Mouse (Mus musculus) thymus, postnatal 14 days (tissue): ENCODE results near the gene Fam114a2.
A peak's percentile ranks its signal among the peaks of the same experiment; 100 is the strongest.
"Not testable (repeated sequence)": the region's sequence is repeated elsewhere in the genome, so short reads cannot be mapped to it uniquely, and the experiment has no call there.

ENCODE experiments used
- DNase-seq: peaks from one replicate; pipeline ENCODE4 v3.0.0; 2021

Fam114a2 gene

DNA sequence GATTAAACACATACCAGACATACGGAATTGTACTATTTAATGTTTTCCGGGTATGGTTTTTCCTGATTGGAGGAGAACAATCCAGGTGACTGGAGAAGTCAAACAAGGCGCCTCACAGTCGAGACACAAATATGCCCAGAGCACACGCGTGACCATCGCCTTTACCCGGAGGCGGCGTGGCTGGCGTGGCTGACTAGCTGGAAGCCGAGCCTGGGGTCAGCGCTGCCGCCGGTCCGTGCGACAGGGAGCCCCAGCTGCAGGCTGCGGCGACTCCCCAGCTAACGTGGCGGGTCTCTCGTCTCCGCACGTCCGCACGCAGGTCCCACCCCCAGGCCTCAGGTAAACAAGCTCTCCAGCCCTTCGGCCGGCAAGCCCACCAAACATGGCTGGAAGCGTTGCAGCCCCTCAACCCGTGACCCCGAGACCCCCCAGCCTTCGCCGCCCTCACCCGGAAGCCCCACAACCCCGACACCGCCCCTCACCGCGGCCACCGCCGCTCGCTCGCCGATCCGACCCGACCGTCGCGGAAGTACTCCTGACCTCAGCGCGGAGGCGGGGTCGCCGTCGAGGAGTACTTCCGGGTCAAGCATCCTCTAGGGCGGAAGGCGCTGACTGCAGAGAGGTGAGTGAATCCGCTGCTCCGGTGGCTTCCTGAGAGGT lies at the start of gene Fam114a2, which contains the start of gene Mfap3:
Gene Fam114a2, minus strand, starts transcription at position 527 of the 660 bp plus-strand sequence.
Gene Mfap3, plus strand, starts transcription at position 574 of the 660 bp plus-strand sequence.
- DNase-seq: peak; percentile 98

DNA sequence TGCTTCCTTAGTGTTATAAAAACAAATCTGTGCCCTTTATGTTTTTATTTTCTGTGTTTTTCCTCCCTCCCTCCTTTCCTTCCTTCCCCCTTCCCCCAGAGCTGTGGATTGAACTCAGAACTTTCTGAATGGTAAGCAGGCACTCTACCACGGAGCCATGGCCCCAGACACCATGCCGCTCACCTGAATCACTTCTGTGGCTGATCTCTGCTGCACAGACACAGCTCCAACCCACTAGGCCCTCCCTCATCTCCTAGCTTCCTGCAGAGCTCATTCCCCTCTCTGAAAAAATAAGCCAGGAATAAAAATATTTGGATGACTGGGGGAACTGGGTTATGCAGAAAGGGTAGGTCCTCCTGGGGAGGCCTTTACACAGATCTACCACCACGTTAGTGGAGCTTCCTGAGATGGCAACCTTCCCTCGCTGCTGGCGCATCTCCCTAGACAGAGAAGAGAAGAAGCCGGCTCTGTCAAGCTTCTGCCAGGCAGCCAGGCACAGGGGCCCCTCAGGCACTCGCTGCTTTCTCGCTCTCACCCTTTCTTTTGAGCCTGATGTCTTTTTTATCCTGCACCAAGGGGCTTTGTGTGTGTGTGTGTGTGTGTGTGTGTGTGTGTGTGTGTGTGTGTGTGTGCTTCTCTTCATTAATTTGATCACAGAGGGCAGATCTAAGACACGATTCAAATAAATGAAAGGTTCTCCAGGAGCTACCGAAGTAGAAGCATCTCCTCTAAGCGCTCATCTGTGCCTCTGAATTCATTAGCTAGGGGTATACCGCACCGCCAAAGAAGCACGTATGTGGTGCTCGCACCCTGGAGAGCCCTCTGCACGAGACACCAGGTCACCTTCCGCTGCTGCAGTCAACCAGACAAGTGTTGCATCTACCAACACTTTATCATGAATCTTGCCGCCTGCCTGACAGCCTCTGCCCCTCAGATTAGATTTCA lies 47.9 kb upstream of the Fam114a2 start:
- DNase-seq: no peak

DNA sequence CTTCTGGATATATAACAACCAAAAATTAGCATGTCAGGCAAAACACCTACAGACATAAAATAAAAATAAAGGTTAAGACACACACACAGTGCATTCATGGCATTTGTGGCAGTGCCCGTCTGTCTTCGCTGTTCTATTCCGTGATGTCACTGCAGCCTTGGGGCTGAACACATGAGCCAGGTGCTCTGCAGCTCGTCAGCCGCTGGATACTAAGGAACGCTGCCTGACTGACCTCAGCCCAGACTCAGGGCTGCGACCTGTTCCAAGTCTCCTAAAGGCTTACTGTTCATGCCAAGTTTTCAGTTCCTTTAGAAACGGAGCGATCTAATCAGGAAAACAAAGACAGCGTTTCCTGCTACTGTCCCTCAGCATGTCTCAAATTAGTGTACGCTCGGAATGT lies 46.1 kb upstream of the Fam114a2 start:
- DNase-seq: no peak

DNA sequence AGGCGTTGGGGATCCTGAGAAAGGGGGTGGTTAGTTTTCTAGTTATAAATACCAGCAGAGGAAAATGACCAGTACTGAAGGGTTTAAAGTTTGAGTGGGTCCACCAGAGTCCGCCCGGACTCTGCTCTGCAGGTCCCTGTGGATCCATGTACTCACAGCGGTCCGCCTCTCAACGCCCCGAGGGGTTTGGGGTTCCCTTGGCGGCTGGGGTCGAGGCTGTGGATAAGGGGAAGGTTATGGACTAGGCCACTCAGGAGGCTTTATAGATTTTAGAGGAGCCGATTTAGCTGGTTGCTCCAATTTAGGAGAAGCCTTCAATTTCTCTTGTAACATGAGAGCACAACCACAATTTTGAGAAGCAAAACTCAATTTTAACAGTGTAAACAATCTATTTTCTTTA lies 39.5 kb upstream of the Fam114a2 start:
- DNase-seq: not testable (repeated sequence)

DNA sequence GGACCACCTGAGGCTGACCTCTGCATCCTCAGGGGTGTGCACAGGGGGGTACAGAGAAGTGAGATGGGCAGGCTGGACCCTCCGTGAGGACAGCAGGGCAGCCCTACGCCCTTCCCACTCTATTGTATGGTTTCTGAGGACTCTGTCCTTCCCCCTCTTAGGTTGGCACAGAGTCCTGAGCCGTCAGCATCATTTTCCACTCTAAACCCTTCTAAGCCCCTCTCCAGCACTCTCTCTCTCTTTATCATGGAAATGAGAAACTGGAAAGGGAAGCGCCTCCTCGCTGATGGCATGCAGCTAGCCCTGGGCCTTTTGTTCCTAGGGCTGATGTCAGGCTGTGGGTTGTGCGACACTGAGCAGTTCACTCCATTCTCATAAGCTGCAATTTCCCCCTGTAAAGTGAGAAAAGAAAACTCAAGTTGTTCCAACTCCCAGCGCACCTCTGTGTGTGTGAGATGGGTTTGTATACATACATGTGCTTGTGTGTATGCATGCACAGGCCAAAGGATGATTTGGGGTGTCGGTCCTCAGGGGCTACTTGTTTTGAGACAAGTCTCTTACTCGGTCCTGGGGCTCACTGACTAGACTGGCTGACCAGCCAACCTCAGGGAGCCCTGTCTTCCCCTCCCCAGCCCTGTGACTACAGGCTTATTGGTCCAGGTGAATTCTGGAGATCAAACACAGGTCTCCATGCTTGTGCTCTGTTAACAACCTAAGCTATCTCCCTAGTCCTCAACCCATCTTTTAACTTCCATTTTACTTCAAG lies 34.8 kb upstream of the Fam114a2 start:
- DNase-seq: no peak

DNA sequence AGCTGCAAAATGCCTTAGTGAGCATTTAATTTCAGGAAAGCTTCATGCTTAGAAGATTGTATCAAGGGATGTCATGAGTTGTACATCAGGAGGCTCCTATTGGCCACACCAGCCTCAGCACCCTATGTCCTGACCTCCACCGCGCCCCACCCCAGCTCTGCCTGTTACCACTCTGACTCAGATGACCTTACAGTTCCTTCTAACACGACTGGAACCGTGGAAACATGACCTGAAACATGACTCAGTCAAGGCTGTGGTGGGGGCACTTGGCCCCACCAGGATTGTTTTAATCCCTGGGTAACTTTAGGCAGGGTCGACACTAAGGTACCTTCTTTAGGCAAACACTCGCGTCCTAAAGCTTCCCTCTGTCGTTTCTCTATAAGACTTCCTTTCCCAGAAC lies 32.6 kb upstream of the Fam114a2 start:
- no peak for DNase-seq

DNA sequence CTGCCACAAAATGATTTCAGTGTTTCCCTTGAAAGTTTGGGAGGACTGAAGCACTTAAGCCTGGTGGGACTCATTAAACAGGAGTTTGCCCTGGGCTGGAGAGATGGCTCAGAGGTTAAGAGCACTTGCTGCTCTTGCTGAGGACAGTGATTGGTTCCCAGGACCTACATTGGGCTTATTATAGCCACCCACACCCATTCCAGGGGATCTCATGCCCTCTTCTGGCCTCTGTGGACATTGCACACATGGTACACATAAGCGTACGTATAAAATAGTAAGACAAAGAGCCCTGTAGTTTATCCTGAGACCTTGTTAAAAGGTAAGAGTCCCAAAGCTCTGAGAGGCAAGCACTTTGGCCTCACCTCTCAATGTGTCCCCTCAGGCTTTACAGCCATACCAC lies 31.8 kb upstream of the Fam114a2 start:
- DNase-seq: peak; percentile 9

DNA sequence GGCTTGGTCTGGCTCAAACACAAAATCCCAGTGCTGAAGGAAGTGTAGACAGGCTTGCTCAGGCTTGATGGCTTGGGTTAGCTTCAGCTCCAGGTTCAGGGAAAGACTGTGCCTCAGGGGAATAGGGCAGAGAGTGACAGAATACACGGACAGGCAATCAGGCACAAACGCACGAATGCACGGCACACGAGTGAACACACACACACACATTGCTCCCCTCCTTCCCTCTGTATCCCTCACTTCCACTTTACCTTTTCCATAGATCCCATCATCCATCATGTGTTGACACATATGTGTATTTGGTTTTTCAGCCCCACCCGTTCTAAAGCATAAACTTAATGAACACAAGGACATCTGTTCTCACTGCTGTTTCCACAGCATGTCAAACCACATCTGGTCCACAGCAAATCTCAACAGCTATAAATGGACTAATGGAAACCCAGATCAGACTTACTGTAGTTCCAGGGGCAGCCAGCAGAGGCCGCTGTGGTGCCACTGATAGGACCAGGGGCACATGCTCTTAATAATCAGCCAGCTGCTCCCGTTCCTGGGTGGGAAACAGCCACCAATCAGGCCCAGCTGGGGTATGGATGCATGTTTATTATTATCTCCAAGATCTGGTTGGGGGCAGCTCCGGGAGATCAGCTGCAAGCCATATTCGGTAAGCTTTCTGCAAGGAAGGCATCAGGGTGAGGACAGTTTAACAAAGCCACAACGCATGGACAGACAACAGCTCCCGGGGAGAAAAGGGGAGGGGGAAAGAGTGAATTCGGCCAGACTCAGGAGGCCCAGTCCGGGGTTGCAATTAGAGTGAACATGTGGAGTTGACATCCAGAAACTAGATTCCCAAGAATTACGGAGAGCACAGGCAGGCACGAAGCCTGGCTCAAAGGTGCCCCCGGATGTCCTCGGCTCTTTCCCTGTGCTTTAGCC lies 30.5 kb upstream of the Fam114a2 start:
- peak; percentile 74 for DNase-seq

DNA sequence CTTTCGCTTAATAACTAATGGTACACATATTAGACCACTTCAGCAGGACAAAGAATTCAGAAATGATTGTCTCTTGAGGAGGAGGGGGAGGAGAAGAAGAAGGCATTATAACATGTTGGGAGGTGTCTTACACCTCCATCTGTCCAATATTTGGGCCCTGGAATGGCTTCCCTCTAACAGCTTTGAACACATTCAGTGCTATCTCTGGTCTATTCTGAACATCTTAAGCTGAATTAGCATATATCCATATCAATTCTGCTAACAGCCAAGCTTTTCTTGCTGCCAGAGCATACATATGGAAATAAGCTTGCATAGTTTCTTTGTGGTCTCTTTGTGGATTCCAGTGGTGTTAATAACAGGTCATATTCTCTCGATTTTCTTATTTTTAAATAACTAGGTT lies 22.3 kb upstream of the Fam114a2 start:
- DNase-seq: no peak

DNA sequence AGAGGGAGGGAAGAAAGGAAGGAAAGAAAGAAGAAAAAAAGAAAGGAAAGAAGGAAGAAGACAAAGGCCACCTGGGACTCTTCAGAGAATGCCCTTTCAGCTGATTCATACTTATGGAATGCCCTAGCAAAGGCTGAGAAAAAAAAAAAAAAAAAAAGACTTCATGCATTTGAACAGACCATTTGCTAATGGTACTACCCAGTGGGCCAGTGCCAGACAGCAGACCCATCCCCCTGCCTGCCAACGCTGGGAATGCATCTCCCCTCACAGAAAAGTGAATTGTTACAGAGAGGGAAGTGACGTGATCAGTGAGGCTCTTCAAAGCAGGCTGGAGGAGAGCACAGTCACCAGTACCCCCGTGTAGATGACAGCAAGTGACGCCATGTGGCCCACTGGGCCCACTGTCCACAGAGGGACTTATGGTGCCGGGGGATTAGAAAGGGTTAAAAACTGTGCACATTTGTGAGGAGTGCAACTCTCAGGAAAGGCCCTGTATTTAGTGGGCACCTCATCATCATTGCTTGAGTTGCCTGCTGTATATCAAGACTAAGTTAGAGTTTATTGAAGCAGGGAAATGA lies 21.5 kb upstream of the Fam114a2 start:
- no peak for DNase-seq

DNA sequence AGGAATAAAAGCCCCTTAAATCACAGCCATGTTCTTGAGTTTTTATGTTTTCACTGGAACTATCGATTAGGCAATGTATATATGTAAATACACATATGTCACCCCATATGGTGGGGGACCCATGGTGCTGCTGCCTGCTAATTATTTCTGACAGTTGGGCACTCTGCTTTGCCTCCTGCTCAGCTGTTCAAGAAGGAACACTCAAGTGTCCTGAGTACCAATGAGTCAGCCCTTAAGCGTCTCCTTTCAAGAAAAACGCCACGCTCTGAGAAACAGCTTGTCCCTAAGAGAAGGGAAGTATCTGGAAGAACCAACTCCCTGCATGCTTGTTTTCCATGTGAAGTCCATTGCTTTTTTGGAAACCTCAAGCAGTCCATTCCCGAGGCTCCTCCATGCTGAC lies 17.5 kb upstream of the Fam114a2 start:
- no peak for DNase-seq

DNA sequence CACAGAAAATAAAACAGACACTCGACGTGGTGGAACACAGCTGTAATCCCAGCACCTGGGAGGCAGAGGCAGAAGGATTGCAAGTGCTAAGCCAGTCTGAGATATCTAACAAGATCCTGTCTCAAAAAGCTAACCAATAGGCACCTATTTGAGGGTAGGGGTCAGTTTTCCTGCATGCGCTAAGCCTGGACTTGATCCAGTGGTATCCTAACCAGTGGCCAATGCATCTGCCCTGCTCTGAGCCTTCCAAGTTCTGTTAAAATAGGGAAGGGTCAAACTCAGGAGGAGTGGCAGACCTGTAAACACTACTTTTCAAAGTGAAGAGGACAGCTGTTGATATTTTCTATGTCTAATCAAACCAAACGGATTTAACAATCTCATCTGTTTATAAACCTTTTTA lies 13.9 kb upstream of the Fam114a2 start:
- DNase-seq: no peak

DNA sequence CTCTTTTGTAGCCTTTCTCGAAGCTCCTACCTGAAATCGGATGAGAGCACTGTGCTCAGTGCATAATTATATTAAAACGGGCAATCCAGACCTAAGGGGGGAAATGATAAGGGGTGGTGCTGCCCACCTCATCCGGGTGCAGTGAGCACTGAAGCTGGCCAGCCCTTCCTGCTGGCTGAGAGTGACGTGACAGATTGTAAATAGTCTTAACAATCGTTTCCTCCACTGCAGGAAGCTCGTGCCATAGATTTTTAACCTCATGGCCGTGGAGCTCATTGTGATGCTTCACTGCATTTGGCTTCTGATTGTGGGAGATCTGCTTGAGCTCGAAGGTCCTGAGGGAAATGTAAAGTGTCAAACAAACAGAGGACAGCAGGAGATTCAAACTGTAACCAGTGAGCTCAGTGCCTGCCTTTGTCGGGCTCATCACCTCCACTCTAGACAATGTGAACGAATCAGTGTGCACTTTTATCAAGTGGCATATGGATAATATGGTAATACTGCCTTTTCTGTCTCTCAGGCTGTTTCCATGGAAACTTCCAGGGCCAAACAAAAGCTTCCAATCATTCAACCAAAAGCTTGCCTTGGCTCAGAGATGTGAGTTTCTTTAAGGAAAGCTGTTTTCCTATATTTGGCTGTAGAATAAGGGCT lies 13.0 kb upstream of the Fam114a2 start:
- DNase-seq: no peak

DNA sequence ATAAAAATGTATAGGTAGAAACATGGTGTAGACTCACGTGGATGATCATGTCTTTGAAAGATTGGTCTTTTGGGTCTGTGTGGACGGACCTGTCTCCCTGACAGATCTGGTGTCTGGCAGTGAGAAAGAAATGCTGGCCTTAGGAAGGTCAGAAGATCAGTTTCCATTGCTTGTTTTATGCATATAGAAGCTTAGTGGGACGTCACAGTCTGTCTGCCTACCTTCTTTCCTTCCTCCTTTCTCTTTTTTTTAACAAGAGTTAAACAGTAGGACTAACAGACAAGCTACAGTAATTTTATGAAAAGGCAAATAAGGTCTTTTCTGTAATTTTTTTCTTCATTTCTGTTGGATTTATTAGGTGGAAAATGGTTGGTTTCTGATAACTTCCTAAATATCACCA lies 10.7 kb upstream of the Fam114a2 start:
- DNase-seq: no peak

DNA sequence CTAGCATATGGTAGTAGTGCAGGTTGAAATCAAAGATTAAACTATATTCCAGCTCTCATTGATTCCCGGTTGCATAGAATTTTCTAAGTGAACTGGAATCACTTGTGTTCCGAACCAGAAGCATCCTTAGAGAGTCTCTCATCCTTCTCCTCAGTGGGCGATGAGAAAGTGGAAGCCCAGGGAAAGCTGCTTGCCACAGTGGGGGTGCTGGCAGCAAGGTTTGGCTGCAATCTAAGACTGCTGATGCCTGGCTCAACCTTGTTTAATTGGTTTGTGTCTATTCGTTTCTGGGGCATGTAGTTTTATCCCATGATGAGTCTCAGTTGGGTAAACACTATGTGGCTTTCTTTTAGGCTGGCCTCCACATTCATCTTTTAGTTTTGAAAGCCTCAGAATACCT lies 9.1 kb upstream of the Fam114a2 start:
- DNase-seq: no peak

DNA sequence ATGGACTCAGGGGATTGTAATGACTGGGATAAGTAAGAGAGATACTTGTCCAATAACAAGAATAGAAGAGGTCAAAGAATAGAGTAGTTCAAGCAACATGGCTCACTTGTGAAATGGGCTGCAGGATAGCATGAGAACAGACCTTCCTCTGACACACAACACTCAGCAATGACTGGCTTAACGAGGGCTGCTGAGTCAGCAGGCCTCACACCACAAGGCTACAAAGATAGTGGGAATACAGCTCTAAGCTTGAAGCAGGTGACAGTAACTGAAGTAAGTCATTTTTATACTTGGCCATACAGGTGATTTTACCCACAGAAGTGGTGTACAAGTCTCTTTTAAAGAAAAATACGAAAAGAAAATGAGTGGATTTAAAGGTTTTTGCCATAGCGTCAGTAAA lies 7.5 kb upstream of the Fam114a2 start:
- no peak for DNase-seq

DNA sequence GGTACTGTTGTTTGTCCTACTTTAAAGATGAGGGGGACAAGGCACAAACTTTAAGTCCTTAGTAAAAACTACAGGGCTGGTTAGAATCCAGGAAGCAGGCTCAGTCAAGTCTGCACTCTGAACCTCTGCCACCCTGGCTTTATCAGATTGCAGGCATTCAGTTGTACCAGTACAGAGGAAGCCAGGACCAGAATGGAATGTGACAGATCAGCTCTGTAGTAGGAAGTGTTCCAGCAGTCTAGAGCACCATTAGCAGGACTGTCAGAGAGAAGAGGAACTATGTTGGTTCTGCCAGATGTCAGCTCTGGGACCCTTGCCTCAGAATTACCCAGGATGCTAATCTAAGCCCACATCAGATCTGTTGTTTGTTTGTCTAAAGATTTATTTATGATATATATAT lies 6.2 kb upstream of the Fam114a2 start:
- DNase-seq: no peak

DNA sequence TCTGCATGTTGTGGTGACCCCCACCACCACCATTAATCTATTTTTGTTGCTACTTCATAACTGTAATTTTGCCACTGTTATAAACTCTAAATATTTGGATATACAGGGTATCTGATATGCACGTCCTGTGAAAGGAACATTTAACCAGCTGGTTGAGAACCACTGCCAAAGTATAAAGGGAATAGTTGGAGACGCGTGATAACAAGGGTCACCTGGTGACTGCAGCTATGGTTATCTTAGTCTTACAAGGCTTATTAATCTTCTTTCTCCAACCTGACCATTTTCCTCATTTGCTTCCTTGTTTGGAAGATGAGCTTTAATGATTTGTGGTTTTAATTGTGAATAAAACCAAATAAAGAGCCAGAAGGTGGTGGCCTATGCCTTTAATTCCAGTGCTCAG lies 5.0 kb upstream of the Fam114a2 start:
- no peak for DNase-seq

DNA sequence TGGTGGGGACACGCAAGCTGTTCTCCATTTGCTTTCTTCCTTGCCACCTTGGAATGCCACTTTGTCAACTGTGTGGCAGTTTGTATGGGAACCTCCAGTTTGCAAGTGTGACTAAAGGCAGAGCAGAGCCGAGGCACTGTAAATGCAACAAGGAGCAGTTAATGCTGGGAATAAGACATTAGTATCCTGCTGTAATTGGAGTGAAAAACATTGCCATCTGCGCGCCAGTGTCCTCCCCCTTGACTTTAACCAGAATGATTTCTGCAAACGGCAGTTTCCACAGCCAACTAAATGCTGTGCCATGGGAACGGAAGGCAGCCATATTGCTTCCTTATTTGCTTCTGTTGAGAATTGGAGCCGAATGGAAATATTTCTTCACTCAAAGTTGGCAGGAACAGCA lies 3.6 kb upstream of the Fam114a2 start:
- DNase-seq: no peak

DNA sequence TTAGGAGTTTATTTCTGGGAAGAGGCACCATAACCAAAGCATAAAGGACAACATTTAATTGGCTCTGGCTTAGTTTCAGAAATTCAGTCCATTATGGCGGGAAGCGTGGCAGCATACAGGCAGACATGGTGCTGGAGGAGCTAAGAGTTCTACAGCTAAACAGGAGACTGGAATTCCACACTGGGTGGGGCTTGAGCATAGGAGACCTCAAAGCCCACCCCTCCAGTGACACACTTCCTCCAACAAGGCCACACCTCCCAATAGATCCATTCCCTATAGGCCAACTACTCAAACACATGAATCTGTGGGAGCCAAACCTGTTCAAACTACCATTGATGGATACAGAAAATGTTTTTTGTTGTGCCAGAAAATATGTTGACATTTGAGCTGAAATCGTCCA lies 2.8 kb upstream of the Fam114a2 start:
- no peak for DNase-seq

DNA sequence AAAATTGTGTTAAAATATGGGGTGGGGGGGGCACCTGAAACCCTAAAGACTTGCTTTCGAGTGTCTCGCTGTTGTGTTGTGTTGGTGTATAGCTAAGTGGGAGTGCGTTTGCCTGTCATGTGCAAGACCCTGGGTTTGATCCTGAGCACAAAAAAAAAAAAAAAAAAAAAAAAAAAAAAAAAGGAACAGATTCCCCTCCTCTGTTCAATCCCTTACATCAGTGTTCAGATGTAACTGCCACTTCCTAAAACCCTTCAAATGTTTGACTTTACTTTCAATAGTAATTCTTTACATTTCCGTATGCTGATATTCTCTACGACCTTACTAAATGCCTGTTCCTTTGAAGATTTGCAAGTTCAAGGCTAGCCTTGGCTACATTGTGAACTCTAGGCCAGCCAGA lies 887 bp upstream of the Fam114a2 start:
- no peak for DNase-seq
